Mouse (Mus musculus) cerebellum, adult 8-10 months (tissue): Measurements from ENCODE around the gene Fam216b.

ENCODE experiments used
- DNase-seq: peaks from one replicate; pipeline ENCODE4 v3.0.0; 2022

The Fam216b gene

DNA sequence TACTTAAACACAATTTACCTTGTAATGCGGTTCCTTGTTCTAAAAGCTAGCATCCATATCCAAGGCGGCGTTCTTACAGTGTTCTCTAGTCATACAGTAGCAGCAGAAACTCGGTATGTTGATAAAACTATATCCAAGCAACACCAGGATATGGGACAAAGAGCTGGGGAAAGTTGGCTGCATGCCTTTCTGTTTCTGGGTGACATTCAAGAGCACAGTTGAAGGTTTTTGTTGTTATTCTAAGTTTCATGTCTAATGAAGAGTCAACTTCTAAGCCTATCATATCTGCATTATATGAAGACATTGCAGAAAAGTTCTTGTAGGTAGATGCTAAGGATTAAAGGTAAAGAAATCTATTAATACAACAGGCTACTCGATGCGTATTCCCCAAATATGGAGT lies at the start of gene Fam216b:
Fam216b (minus strand) TSS at position 101 of the 400 bp plus-strand sequence.
- no peak for DNase-seq

DNA sequence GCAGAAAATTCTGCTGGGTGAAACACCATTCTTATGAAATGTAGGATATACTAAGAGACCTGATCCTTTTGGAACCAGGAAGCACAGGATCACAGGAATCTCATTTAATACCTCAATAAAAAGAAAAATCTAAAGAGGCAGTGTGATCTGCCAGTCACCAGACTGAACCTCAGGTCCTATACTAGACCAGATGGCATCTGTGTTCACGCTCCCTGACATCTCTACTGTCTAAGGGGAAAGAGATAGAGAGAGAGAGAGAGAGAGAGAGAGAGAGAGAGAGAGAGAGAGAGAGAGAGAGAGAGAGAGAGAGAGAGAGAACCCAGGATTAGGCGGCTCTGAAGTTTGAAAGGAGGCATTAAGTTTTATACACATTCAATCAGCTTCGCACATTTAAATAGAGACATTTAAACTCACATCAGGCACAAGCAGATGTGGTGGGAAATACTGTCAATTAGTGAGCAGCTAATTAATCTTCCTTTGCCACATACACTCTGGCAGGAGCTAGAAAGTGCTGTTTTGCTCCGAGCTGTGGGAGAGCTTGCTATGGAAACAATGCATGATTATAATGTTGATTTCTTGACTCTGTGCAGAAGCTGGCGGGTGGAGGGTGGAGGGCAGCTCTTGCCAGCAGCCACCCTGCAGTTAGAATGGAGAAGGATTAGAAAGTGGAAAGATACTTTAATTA lies 43.7 kb upstream of the Fam216b start:
- no peak for DNase-seq

DNA sequence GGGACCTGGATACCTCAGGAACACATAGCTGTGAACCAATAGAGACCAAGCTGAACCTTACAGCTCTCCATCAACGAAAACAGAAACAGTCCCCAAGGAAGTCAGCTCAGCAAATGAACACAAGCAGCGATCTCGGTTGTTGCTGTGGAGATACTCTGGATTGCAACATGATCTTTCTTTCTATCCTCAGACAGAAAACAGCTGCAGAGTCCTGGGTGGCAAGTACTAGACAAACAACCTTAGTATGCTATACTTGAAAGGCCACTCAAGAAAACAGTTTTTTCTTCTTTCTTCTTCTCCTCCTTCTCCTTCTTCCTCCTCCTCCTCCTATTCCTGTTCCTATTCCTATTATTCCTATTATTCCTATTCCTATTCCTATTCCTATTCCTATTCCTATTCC lies 37.9 kb upstream of the Fam216b start:
- DNase-seq: no peak

DNA sequence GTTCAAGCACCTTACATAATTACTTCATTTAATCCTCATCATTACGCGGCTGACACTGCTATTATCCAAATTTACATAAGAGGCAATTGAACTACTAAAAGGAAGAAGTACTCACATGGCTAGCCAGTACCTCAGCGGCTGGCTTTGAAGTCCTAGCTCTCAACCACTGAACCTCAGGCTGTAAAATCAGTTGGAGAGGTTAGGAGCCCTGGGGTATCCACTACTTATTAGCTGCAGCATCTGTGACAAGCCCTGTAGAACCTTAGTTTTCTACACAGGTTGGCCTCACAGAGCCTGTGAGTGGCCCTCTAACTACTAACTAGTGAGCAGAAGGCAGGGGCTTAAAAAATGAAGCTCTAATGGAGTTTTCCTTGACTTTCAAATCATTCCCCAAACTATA lies 31.5 kb upstream of the Fam216b start:
- DNase-seq: no peak

DNA sequence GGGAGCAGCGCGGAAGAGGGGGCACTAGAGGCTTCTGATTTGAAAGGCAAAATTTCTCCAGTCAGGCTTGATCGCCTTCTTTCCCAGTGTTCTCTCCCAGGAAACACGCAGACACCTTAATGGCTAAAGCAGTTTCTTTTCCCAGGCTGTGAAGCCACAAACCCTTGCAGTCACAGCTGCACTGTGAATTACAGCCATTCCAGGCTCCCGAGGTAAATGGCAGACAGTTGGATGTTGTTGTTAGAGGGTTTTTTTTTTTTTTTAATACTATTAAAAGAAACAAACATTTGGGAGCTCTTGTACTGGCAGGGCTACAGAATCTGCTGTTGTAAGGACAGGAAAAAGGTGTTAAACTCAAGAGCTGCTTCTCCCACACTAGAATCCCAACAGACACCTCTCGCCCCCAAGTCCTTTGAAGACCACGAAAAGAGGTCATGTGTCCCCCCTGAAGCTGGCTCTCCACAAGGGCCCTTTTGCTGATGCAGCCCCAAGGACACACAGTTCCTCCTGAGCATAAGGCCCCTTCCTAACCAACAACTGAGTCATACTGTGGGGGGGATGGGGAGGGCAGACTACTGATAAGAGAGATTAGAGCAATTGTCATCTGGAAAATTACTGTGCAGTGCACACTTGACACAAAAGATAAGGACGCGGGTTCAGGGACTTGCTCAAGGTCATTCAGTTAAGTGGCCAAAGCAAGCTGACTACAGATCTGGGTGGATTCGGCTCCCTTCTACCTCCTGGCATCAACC lies 30.8 kb upstream of the Fam216b start:
- DNase-seq: no peak

DNA sequence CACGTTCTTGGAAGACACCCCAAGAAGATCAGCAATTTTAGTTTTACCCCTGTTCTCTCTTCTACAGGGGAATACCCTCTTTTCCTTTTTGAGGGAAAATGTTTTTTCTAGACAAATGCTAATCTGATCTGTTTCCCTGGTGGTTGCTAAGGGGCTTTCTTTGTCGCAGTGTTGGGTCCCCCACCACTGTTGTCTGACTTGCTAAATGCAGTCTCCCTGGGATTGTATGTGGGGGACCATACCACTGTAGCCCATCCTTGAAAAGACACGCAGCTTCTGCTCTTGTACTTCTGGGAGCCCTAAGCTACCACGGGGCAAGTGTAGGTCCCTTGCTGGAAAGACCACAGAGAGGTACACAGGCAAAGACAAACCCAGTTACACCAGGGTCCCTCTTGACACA lies 28.9 kb upstream of the Fam216b start:
- no peak for DNase-seq

DNA sequence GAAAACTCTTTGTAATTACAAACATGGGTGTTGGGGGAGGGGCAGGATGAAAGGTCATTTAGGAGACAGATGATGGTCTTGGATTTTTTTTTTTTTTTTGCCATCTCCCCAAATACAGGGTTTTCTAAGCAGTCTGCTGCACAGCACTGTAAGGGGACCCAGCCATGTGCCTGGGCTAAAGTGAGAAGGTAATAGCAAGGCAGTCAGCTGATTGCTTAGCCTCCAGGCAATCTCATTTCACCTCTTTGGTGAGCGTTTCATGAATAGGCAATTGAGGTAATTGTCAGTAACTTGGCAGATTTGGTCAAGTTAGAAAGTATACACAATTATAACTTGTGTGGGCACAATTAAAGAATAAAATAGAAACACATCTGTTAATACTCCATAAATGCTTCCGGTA lies 28.5 kb upstream of the Fam216b start:
- DNase-seq: no peak

DNA sequence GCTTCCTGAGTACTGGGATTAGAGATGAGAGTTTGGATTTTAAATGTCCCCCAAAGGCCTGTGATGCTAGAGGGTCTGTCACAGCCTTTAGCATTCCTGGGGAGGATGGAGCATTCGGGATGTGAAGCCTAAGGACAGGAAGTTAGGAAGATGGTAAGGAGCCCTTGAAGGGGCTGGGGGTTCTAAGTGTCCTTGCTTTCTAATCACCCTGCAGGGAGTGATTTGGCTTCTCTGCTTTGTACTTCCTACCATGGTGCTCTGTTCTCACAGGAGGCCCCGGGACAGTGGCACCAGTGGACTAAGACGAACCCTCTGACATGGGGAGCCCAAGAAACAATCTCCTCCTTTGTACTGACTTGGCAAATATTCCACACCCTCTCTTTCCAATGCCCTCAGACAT lies 23.7 kb upstream of the Fam216b start:
- DNase-seq: no peak

DNA sequence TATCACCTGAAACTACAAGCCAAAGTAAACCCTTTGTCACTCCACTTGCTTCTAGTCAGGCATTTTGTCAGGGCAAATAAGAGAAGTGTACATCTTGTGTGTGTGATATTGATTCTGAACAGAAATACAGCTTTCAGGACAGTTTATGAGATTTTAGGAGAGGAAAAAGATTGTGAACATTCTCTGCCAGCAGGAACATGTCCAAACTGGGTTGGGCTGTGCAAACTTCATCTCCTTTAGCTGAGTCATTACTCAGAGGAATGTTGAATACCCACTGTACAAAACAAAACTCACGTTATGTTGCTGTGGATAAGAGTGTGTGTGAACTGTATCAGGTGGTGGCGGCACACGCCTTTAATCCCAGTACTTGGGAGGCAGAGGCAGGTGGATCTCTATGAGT lies 22.1 kb upstream of the Fam216b start:
- DNase-seq: no peak

DNA sequence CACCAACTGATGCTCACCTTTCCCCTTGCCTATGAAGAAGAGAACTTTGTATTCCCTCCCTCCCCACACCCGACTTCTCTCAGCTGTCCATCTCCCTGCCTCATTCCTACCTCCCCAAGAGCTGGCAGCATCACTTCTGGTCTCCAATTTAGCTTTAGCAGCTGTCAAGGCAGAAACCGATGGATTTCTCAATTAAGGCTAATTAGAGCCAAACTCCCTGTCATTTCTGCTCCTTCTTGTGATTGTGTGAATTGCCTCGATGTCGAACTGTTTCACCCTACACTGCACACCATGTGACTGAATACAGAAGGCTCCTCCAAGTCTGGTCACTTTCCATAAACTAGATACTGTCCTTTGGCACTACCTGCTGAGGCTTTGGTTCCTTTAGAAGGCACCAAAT lies 20.6 kb upstream of the Fam216b start:
- no peak for DNase-seq

DNA sequence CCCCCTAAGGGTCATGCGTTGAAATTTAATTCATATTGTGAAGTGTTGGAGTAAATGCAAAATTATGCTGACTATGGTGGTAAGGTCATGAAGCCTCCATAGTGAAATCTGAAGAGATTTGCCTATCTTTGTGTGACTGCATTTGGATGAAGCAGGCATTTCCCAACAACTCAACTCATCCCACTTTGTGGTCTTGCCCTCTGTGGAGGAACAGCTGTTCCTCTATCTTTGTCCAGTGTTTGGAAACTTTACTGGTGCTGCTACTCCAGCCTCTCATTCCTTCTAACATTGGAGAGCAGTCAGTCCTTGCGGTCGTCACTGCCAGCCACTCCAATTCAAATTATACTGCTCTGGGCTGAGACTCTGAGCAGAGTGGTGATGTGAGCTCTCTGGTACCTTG lies 19.6 kb upstream of the Fam216b start:
- DNase-seq: no peak

DNA sequence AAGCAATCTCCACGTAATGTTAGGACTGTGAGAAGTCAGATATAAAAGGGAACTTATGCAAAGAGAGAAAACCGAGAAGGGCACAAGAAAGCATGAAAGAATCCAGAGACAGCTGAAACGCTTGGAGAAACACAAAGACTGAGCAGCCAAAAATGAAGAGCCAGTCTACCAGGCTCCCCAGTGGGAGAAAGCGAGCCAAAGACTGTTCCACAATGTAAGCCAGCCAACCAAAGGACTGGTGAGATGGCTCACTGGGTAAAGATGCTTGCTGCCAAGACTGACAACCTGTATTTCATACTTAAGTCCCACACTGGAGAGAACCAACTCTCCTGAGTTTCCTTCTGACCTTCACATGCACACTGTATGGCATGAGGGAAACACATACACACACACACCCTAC lies 784 bp upstream of the Fam216b start:
- no peak for DNase-seq

DNA sequence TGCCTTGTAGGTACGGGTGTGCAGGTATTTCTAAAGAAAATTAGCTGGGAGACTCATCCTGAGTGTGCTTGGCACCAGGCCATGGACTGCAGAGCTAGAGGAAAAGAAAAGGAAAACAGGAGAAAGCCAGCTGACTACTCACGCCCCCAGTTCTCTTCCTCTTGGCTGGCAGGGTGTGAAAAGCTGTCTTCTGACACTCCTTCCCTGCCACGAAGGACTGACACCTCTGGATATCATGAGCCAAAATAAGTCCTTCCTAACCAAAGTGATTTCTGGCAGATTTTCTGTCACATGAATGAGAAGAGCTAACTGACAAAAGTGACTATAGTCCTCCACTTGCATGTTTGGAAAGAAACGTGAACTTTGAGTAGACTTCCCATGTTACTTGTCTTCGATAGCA lies 5.3 kb downstream of the Fam216b start:
- no peak for DNase-seq

DNA sequence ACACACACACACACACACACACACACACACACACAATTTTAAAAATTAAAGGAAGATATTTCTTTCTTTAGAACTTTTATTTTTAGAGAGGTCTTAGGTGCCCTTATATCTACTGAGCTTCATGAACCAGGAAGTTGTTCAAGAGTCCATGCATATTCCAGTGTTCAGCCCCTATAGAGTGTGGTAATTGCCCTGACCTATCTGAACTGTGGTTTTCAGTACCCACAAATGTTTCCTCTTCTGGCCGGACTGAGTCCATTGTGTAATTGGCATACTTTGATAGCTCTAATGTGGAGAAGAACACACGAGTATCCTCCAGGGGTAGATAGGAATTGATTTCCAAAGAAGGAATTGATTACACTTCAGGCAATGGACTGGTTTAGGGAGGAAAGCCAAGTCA lies 11.3 kb downstream of the Fam216b start:
- no peak for DNase-seq

DNA sequence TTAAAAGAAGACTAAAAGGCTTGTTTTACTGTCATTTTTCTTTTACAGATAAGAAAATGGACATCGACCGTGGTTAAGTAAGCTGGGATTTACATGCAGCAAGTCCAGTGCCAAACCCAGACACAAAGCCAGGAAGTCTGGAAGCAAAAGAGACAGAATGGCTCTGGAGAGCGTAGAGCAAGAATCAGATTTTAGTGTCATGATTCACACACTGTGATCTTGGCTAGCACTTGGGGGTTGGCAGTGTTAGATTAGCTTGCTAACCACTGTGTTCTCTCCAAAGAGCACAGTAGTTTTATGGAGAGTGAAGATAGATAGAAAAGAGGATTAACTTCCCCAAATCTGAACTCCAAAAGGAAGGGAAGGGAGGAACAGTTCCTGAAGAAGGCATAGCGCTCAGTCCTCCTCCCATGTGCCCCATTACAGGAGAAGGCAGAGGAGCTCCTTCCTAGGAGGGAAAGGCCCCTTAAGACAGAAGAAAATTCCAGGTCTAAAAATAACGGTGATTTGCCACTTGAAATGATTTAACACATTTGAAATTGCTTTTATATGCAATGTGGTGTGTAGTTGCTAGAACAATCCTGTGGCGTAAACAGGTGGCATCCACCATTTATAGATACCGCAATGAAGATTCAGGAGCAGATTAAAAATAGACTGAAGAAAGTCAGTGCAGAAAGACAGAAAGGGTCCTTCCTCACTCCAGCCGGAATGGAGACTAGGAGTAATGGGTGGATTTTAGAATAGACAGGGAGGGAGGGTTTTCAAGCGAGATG lies 22.7 kb downstream of the Fam216b start:
- no peak for DNase-seq

DNA sequence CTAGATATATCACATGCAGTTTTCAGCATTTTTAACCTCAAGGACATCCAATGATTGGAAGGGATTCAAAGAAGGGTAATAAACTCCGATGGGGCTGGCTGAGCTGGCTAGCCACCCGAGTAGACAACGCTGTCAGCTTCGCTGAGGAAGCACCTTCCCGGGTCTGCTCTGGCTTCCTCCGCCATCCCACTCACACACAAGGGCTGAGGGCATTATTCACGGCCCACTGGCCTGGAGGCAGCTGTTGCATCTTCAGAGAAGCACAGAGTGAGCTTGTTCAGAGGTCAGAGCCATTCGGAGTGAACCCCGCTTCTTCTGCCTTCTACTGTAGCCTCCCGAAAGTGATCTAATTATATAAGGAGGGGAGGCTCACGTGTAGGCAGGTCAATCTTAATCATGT lies 26.3 kb downstream of the Fam216b start:
- no peak for DNase-seq

DNA sequence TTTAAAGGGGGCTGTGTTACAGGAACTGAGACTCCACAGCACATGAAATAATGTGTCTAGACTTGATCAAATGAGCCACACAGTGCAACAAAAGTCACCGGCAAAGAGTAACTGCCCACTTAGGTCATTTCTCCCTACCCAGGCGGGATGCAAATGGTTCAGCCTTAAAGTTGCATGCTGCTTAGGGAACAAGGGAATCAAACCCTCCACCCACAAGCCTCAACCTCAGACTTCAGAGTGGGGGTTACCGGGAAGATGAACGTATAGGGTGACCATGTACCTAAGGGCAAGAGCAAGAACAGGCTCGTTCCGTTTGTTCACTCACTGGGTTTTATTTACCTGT lies 28.2 kb downstream of the Fam216b start:
- DNase-seq: no peak

DNA sequence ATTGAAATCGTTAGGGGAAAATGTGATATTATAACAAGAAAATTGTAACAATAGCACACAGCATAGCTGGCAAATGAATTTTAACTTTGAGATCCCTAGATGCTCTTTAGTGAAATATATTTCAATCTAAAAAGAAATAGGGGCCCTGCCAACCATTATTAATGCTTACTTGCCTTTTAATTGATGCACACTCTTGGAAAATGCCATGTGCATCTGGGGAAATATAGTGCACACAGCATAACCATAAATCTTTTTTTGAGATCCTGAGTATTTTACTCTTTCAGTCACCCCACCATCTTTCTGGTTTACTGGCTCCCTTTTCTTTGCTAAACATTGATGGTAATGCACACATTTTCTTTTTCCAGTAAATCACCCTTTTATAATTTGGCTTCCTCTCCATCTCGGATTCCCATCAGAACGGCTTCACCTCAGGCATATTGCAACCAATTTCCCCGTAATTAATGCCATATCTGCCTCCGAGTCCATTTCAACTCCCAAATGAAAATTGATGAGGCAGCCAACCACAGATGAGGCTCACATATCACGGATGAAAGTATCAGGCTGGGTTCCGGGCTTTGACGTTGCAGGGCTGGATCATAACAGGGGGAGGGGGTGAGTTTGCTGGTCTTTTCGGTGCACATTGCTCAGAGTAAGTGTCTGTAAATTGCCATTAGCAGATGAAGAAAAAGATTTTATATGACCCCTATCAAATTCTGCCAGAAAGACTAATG lies 28.8 kb downstream of the Fam216b start:
- no peak for DNase-seq

DNA sequence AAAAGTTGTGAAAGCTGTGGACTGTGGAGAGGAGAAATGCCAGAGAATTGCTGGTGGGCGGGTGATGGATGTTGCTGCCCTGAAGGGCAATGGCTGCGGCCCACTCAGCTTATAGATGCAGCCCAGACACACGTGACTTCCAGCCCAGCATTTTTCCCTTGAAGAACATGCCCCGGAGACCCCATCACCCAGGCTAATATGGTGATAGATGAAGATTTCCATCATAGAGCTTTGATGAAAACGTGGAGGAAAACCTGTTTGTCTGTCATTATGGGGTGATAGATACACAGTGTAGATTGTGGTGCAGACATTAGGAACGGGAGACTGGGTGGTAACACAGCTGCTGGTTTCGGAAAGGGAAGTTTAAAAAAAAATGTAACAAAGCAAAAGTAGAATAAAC lies 31.4 kb downstream of the Fam216b start:
- no peak for DNase-seq

DNA sequence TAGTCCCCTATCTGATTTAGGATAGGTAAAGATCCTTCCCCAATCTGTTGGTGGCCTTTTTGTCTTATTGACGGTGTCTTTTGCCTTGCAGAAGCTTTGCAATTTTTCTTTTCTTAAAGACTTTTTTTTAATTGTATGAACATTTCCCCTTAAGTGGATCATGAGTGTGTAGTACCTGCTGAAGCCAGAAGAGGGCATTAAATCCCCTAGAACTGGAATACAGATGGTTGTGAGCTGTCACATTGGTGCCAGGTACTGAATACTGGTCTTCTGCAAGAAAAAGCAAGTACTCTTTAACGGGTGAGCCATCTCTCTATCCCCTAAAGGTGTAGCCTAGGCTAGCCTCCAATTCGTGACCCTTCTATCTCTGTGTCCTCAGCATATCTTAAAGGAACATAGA lies 32.4 kb downstream of the Fam216b start:
- no peak for DNase-seq

DNA sequence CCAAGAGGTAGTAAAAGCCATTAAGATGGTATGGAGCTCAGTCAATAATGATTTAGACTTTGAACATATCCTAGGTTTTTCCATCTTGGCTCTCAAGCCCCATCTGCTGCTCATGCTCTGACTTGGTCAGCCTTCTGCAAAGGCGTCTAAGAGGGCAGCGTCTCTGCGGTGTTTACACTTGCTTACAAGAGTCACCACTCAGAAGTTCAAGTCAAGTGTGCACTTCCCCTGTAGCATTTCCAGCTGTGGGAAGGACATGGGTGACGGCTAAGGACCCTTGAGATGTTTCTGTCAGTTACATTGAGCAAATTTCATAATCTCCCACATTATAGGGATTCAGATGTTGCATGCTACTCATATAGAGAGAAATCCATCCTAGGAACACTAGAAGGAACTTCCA lies 40.1 kb downstream of the Fam216b start:
- no peak for DNase-seq

DNA sequence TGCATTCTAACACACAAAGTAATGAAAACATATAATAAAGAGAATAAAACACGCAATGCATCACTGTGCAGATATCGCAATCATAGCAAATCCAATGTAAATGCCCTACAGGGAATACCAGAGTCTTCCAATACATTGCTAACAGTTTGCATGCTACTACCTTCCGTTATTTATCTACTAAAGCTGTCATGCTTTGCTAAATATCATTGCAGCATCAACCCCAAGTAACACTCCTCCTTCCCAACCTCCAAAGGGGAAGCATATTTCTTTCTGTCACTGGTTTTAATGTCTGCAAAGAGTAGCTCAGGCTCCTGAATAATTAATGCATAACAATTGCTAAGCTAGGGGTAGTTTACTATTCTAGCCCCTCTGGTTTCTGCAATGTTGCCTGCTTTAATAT lies 40.5 kb downstream of the Fam216b start:
- no peak for DNase-seq

DNA sequence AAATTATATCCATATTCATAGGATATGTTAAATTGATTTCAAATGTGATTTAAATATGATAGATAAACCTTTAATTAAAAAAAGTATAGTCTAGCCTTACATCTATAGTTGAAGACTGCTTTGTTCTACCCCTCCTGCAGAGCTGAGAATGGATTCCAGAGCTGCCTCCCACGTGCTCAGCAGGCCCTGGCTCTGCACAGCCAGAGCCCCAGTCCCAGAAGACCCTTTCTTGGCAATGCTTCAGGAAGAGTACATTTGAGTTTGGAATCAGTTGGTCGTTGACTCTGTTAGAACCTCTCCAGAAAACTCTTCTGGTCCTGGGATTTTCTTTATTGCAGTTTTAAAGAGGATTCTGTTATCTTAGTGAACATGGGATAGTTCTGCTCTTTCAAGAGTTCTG lies 45.7 kb downstream of the Fam216b start:
- no peak for DNase-seq
